Mouse (Mus musculus): Measurements from ENCODE around the gene Nrg4. TPM values are rescaled to one million over a fixed set of nuclear protein-coding genes. Genes with fewer than 3 reads are reported as not detected.

Gene Nrg4
- polyA plus RNA-seq (2015; fragmentation: Nextera tagmentation; extraction: Ambion mirVana): 1.1 and 1.6 TPM in 2 replicates

- H3K36me3 ChIP-seq (ENCODE audit: control insufficient read depth, insufficient read depth, low read length): no peaks in the 10 kb centered on the region
- peak within 1 kb of the TSS; percentile 61 for H3K9ac ChIP-seq (ENCODE audit: low read length)
- ATAC-seq (ENCODE audit: low FRiP score, low TSS enrichment) (peak; percentile 85), DNase-seq (ENCODE audit: low spot score) (peak; percentile 79)
- no peak within 1 kb of the TSS for H3K27ac ChIP-seq (replicated peaks)
- no peak for TF ChIP-seq CTCF (IDR thresholded peaks at IDR 0.05; ENCODE audit: low read depth)
- no peak for TF ChIP-seq EP300 (optimal IDR thresholded peaks at IDR 0.05)
- WGBS: under 1% methylated on average over 54 of the region's 82 CpGs
- H3K9me3 ChIP-seq (ENCODE audit: control insufficient read depth, low read length): no peaks in the 10 kb centered on the region
- 0 out of 2 replicates have a peak, but pooled peaks cover 2% of the 10 kb centered on the region for H3K27me3 ChIP-seq (ENCODE audit: control insufficient read depth, insufficient read depth, low read length)
- H3K4me1 ChIP-seq (replicated peaks; ENCODE audit: control insufficient read depth, insufficient read depth): no peaks in the 10 kb centered on the region
- peak within 1 kb of the TSS; percentile 90 for H3K4me2 ChIP-seq (replicated peaks; ENCODE audit: low read depth)
- H3K4me3 ChIP-seq (ENCODE audit: low read depth, low read length): peak within 1 kb of the TSS; percentile 71
Measured at GRCm38 (mm10) chr9:55326515-55327233, at the start of gene Nrg4, which contains the start of gene Tmem266. Gene Nrg4, minus strand, starts transcription at chr9:55326844. Gene Tmem266, plus strand, starts transcription at chr9:55326913.

- no peak for ATAC-seq (ENCODE audit: low FRiP score, low TSS enrichment)
- no peaks in the 10 kb centered on the region for H3K9me3 ChIP-seq (ENCODE audit: control insufficient read depth, low read length)
- no peaks in the 10 kb centered on the region for H3K36me3 ChIP-seq (ENCODE audit: control insufficient read depth, insufficient read depth, low read length)
- 67% methylated on average over 7 of the region's 7 CpGs for WGBS
- H3K4me1 ChIP-seq (replicated peaks; ENCODE audit: control insufficient read depth, insufficient read depth): no peaks in the 10 kb centered on the region
- H3K9ac ChIP-seq (ENCODE audit: low read length): no peak overlapping the region
- H3K27me3 ChIP-seq (ENCODE audit: control insufficient read depth, insufficient read depth, low read length): no peaks in the 10 kb centered on the region
- H3K27ac ChIP-seq (replicated peaks): no peak overlapping the region
- no peak overlapping the region for H3K4me3 ChIP-seq (ENCODE audit: low read depth, low read length)
- H3K4me2 ChIP-seq (replicated peaks; ENCODE audit: low read depth): no peak overlapping the region
- TF ChIP-seq CTCF (IDR thresholded peaks at IDR 0.05; ENCODE audit: low read depth) (no peak), EP300 (optimal IDR thresholded peaks at IDR 0.05) (no peak)
- no peak for DNase-seq (ENCODE audit: low spot score)
Measured at GRCm38 (mm10) chr9:55371908-55372307, 45.3 kb upstream of the Nrg4 start.

- WGBS: 47% methylated on average over 3 of the region's 3 CpGs
- no peaks in the 10 kb centered on the region for H3K36me3 ChIP-seq (ENCODE audit: control insufficient read depth, insufficient read depth, low read length)
- no peak overlapping the region for H3K27ac ChIP-seq (replicated peaks)
- H3K9me3 ChIP-seq (ENCODE audit: control insufficient read depth, low read length): no peaks in the 10 kb centered on the region
- no peaks in the 10 kb centered on the region for H3K27me3 ChIP-seq (ENCODE audit: control insufficient read depth, insufficient read depth, low read length)
- H3K4me3 ChIP-seq (ENCODE audit: low read depth, low read length): no peak overlapping the region
- no peaks in the 10 kb centered on the region for H3K4me1 ChIP-seq (replicated peaks; ENCODE audit: control insufficient read depth, insufficient read depth)
- no peak overlapping the region for H3K4me2 ChIP-seq (replicated peaks; ENCODE audit: low read depth)
- TF ChIP-seq CTCF (IDR thresholded peaks at IDR 0.05; ENCODE audit: low read depth) (no peak), EP300 (optimal IDR thresholded peaks at IDR 0.05) (no peak)
- no peak for DNase-seq (ENCODE audit: low spot score)
- H3K9ac ChIP-seq (ENCODE audit: low read length): no peak overlapping the region
- no peak for ATAC-seq (ENCODE audit: low FRiP score, low TSS enrichment)
Measured at GRCm38 (mm10) chr9:55368011-55368410, 41.4 kb upstream of the Nrg4 start.

GRCm38 (mm10) chr9:55363707-55364106 is 37.1 kb upstream of the Nrg4 start:
- Histone ChIP-seq H3K36me3 (ENCODE audit: control insufficient read depth, insufficient read depth, low read length) (no peaks in the 10 kb centered on the region), H3K4me1 (replicated peaks; ENCODE audit: control insufficient read depth, insufficient read depth) (no peaks in the 10 kb centered on the region)
- DNase-seq (ENCODE audit: low spot score): no peak

GRCm38 (mm10) chr9:55361969-55362368 is 35.3 kb upstream of the Nrg4 start:
- Histone ChIP-seq H3K36me3 (ENCODE audit: control insufficient read depth, insufficient read depth, low read length) (no peaks in the 10 kb centered on the region), H3K4me2 (replicated peaks; ENCODE audit: low read depth) (no peak overlapping the region), H3K9me3 (ENCODE audit: control insufficient read depth, low read length) (no peaks in the 10 kb centered on the region), H3K9ac (ENCODE audit: low read length) (no peak overlapping the region), H3K4me1 (replicated peaks; ENCODE audit: control insufficient read depth, insufficient read depth) (no peaks in the 10 kb centered on the region), H3K27me3 (ENCODE audit: control insufficient read depth, insufficient read depth, low read length) (no peaks in the 10 kb centered on the region), H3K27ac (replicated peaks) (no peak overlapping the region), H3K4me3 (ENCODE audit: low read depth, low read length) (no peak overlapping the region)
- peak; percentile 65 for DNase-seq (ENCODE audit: low spot score)
- TF ChIP-seq EP300 (optimal IDR thresholded peaks at IDR 0.05) (no peak), CTCF (IDR thresholded peaks at IDR 0.05; ENCODE audit: low read depth) (no peak)
- ATAC-seq (ENCODE audit: low FRiP score, low TSS enrichment): peak; percentile 95
- WGBS: 29% methylated on average over 5 of the region's 5 CpGs

More at GRCm38 (mm10) chr9:55363707-55364106, 37.1 kb upstream of the Nrg4 start:
- Histone ChIP-seq H3K27me3 (ENCODE audit: control insufficient read depth, insufficient read depth, low read length) (no peaks in the 10 kb centered on the region), H3K9me3 (ENCODE audit: control insufficient read depth, low read length) (no peaks in the 10 kb centered on the region), H3K9ac (ENCODE audit: low read length) (no peak overlapping the region), H3K27ac (replicated peaks) (no peak overlapping the region), H3K4me2 (replicated peaks; ENCODE audit: low read depth) (no peak overlapping the region), H3K4me3 (ENCODE audit: low read depth, low read length) (no peak overlapping the region)
- no peak for ATAC-seq (ENCODE audit: low FRiP score, low TSS enrichment)
- TF ChIP-seq EP300 (optimal IDR thresholded peaks at IDR 0.05): no peak
- TF ChIP-seq CTCF (IDR thresholded peaks at IDR 0.05; ENCODE audit: low read depth): no peak

GRCm38 (mm10) chr9:55360861-55361260 is 34.2 kb upstream of the Nrg4 start:
- 64% methylated on average over 7 of the region's 7 CpGs for WGBS
- DNase-seq (ENCODE audit: low spot score) (no peak), ATAC-seq (ENCODE audit: low FRiP score, low TSS enrichment) (no peak)
- Histone ChIP-seq H3K27me3 (ENCODE audit: control insufficient read depth, insufficient read depth, low read length) (no peaks in the 10 kb centered on the region), H3K27ac (replicated peaks) (no peak overlapping the region), H3K4me2 (replicated peaks; ENCODE audit: low read depth) (no peak overlapping the region), H3K36me3 (ENCODE audit: control insufficient read depth, insufficient read depth, low read length) (no peaks in the 10 kb centered on the region), H3K9ac (ENCODE audit: low read length) (no peak overlapping the region), H3K9me3 (ENCODE audit: control insufficient read depth, low read length) (no peaks in the 10 kb centered on the region), H3K4me1 (replicated peaks; ENCODE audit: control insufficient read depth, insufficient read depth) (no peaks in the 10 kb centered on the region), H3K4me3 (ENCODE audit: low read depth, low read length) (no peak overlapping the region)
- no peak for TF ChIP-seq CTCF (IDR thresholded peaks at IDR 0.05; ENCODE audit: low read depth)
- no peak for TF ChIP-seq EP300 (optimal IDR thresholded peaks at IDR 0.05)
